Mouse (Mus musculus): ENCODE data around the gene Nubpl. TPM values are rescaled to one million over a fixed set of nuclear protein-coding genes. Genes with fewer than 3 reads are reported as not detected.

Nubpl gene
- total RNA-seq, 2 experiments from 2014 or later: 4.2 to 6.6 TPM

DNA sequence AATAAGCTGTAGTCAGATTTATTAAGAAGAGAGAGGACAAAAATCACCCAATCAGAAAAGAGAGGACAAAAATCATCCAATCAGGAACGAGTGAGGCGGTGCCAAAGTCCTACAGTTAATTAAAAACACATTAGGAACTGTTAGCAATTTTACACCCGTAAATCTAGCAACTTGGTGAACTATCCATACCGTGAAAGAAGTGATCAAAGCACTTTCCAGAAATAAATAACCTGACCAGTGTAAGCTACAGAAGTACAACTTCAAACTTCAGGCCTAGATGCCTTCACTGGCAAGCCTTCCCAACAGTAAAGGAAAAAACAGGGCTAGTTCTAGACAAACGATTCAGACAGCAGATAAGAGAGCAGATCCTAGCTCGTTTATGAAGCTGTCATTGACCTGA is 220.1 kb downstream of the Nubpl start:
- intact Hi-C loops (cut with DNase I): no loop called here
- no peak for DNase-seq

- DNase-seq: no peak
- intact Hi-C loops (cut with DNase I): no loop called here
Measured at GRCm38 (mm10) chr12:52318426-52318825, 220.9 kb downstream of the Nubpl start.

GRCm38 (mm10) chr12:52319156-52319555 is 221.6 kb downstream of the Nubpl start:
- intact Hi-C loops (cut with DNase I): no loop called here
- DNase-seq: no peak

- no peak for DNase-seq
- intact Hi-C loops (cut with DNase I): no loop called here
Measured at GRCm38 (mm10) chr12:52328488-52328887, 231.0 kb downstream of the Nubpl start.

DNA sequence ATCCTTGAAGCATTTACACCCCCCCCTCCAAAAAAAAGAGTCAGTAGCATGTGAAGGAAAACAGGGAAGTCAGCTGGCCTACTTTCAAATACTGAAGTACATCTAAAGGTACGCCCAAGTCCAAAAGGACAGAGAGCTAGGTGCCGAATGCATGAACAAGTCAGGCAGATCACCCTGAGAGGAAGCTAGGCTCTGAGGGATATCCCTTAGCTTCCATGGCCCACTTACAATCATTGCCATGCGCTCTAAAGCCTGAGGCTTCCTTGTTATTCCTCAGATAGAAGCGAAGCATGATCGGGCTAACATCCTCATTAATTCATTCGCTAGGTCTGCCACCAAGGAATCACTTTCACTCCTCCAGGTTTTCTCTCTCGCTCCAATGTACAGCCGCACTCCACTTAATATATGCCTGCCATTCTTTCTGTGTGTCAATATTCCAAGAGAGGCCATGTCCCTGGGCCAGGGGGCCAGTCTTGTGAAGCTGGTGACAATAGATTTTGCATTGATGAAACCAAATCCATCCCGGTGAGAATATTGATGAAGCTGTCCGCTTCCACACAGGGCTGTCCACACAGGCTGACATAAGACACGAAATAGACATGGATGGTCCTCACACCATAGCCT is 237.7 kb downstream of the Nubpl start:
- DNase-seq: no peak
- intact Hi-C loops (cut with DNase I): no loop called here

DNA sequence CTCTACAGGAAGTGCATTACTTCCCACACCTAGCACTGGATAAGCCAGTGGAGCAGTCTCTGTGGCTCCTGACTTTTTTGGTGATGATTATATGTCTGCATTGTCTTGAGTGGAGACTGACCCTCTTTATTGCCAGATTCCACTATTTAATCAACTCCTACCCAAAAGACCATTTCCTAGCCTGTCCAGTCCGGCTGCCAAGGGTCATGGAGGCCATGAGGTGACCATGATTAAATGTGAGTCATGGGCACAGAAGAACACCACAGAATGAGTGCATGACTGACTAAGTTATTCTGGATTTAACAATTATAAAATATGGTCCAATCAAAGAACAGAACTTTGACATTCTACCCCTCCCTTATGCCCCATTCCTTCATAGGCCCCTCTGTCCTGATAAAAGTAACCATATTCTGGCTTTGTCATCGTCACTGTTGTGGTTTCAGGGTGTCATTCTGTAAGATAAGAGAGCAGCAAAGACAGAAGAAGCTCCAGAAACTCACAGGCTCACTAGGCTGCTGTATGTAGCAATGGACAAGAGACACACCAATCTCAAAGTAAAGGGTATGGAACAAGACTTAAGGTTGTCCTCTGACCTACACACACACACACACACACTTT is 240.7 kb downstream of the Nubpl start:
- no peak for DNase-seq
- intact Hi-C loops (cut with DNase I): no loop called here

DNA sequence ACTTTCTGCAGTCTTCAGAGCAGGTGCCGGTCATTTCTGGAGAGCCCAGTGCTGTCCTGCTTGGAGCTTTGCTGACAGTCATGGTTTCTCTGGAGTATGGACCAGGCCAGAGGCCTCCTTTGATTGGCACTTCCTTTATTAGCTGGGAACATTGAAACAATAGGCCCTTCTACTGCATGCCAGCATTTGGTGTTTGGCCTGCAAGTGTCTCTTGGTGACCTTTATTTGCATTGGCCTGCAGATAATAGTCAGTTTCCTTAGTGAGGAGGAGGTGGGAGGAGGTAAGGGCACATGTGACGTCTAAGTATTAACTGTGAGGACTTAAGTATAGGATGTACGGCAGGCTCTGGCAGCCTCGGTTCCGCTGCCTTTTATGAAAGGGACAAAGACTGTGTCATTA is 249.1 kb downstream of the Nubpl start:
- intact Hi-C loops (cut with DNase I): no loop called here
- no peak for DNase-seq

DNA sequence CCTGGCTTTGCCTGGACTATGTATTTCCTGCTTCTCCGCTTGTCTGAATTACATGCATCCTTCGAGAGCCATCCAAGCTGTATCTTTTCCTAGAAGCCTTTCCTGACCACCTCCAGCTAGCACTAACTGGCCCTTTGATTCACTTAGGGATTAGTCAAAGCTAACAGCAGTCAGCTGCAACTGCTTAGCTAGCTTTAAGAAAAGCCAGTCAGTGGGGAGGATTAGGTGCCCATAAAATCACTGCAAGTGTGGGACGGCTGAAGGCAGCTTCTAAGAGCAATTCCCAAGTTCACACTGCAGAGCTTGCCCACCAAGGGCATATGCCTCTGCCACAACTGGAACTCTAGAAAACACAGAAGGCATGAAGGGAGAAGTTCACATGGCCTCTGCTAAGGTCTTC is 252.7 kb downstream of the Nubpl start:
- intact Hi-C loops (cut with DNase I): no loop called here

DNA sequence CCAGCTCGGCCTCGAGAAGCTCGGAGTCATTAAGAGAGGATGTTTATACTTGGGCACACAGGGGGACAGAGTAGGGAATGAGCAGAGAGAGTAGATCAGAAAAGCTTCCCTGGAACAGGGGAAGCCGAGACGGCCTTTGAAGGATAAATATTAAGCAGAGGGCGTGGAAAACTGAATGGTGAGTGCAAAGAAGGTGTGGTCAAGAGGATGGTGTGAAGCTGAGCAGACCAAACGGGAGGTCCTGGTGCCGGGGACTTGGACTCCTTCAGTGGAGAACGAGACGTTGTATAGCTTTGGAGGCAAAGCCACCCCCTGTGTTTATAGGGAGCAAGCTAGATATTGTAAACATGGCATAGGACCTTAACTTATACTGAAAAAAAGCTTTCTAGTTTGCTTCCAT is 261.9 kb downstream of the Nubpl start:
- no peak for DNase-seq
- intact Hi-C loops (cut with DNase I): no loop called here

More for the DNA sequence above, 252.7 kb downstream of the Nubpl start:
- DNase-seq: no peak

DNA sequence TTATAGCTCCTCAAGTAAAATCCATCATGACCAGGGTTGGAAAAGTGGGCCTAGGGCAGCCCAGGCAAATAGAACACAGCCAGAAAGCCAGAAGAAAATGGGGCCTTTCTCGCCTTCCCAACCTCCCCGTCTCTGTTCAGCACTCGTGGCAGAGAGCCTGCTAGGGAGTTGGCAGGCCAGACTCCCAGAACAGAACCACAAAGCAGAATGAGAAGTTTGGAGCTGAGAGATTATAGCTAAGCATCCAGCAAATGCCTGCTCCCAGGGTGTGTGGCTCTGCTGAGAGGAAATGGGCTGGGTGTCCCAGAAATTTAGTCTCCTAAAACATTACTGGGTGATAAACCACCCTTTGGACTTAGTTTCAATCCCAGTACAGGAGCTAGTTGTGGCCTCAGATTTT is 262.6 kb downstream of the Nubpl start:
- intact Hi-C loops (cut with DNase I): no loop called here
- DNase-seq: no peak

DNA sequence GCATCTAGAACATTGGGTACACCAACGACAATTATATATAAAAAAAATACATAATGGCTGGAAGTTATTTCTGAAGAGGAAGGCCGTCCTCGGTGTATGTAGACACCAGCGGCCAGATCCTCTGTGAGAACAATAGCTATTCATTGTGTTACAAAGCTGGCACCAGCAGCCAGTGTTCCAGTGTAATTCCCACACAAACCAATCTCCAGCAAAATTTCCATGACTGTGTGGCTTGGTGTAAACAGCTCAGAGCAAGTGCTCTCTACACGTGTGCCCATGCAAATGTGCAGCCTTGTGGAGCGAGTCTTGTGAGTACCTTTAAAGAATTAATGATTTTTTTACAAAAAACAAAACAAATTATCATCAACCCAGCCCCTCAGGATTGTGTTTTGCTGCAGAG is 263.7 kb downstream of the Nubpl start:
- intact Hi-C loops (cut with DNase I): no loop called here
- no peak for DNase-seq

Other genes starting within 250 kb of the Nubpl start
- 10 to 100 TPM; 16.9 to 20.1 TPM for gene Heatr5a, start 126.4 kb upstream of the Nubpl start, total RNA-seq (2021)
- 10 to 100 TPM in 1 of 2 experiments, 1 to 10 TPM in 1; 8.0 to 10.1 TPM for gene Dtd2, start 91.2 kb upstream of the Nubpl start, total RNA-seq (2021)
- gene Gpr33, start 69.7 kb upstream of the Nubpl start, total RNA-seq (2021): not detected

Measured in left cerebral cortex, postnatal 4 days (tissue).